Mouse (Mus musculus): ENCODE measurements around the gene Mgst1. TPM values are rescaled to one million over a fixed set of nuclear protein-coding genes. Genes with fewer than 3 reads are reported as not detected.

Mgst1 gene
- polyA plus RNA-seq, 1 experiment from 2014 or later, result 595 TPM

DNA sequence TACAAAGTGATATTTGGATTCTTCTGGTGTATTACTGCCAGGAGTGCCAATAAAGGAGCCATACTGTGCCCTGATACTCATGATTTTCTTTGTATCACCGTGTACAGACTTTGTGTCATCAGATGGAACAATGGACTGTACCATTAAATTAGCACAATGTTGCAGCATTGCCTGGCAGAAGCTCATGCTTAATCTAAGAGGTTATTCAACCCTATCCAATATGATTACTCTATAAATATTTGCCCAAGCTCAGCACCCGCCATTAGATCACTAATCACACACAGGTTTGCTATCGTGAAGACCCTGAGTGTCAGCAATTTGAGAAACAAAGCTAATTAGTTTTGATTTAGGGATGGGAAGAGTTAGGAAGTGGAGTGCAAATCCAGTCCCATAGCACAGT, 9.6 kb upstream of the Mgst1 start:
- H3K4me1 ChIP-seq (ENCODE audit: control insufficient read depth, insufficient read depth, low read length), result no peaks in the 10 kb centered on the region
- H3K9me3 ChIP-seq (ENCODE audit: control insufficient read depth, low read length), result no peaks in the 10 kb centered on the region
- no peaks in the 10 kb centered on the region for H3K27me3 ChIP-seq (replicated peaks; ENCODE audit: control insufficient read depth, insufficient read depth, low read length)
- WGBS, result 48% methylated on average over 3 of the region's 3 CpGs
- H3K27ac ChIP-seq (ENCODE audit: low read length), result no peak overlapping the region
- H3K36me3 ChIP-seq (ENCODE audit: control insufficient read depth, insufficient read depth, low read length), result no peaks in the 10 kb centered on the region
- no peak for ATAC-seq
- H3K9ac ChIP-seq (ENCODE audit: low read depth, low read length), result no peak overlapping the region
- no peak overlapping the region for H3K4me2 ChIP-seq (ENCODE audit: low read depth, low read length)
- no peak overlapping the region for H3K4me3 ChIP-seq (ENCODE audit: low read length)

DNA sequence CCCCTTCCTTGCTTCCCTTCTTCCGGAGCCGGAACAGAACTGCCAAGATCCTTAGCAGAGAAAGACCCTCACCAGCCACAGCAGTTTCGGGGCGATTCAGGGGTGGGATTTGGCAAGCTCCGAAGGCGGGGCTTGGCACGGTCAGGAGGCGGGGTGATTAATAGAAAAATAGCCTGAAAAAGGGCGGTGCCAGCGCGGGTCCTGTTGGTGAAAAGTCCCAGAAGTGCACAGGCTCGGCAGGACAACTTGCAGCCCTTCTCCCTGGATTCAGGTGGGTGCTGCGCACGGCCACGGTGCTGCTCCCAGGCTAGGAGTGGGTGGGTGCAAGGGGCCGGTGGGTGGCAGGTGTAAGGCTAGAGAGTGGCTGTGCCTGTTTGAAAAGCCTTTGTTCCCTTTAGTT, 220 bp downstream of the Mgst1 start:
- peak overlapping the region; percentile 76 for H3K9ac ChIP-seq (ENCODE audit: low read depth, low read length)
- H3K4me2 ChIP-seq (ENCODE audit: low read depth, low read length), result peak overlapping the region; percentile 77
- H3K27me3 ChIP-seq (replicated peaks; ENCODE audit: control insufficient read depth, insufficient read depth, low read length), result no peaks in the 10 kb centered on the region
- H3K4me1 ChIP-seq (ENCODE audit: control insufficient read depth, insufficient read depth, low read length), result peaks cover 17% of the 10 kb centered on the region
- ATAC-seq, result peak; percentile 77
- H3K4me3 ChIP-seq (ENCODE audit: low read length), result peak overlapping the region; percentile 63
- H3K36me3 ChIP-seq (ENCODE audit: control insufficient read depth, insufficient read depth, low read length), result no peaks in the 10 kb centered on the region
- WGBS, result under 1% methylated on average over 16 of the region's 16 CpGs
- H3K27ac ChIP-seq (ENCODE audit: low read length), result peak overlapping the region; percentile 92
- no peaks in the 10 kb centered on the region for H3K9me3 ChIP-seq (ENCODE audit: control insufficient read depth, low read length)

DNA sequence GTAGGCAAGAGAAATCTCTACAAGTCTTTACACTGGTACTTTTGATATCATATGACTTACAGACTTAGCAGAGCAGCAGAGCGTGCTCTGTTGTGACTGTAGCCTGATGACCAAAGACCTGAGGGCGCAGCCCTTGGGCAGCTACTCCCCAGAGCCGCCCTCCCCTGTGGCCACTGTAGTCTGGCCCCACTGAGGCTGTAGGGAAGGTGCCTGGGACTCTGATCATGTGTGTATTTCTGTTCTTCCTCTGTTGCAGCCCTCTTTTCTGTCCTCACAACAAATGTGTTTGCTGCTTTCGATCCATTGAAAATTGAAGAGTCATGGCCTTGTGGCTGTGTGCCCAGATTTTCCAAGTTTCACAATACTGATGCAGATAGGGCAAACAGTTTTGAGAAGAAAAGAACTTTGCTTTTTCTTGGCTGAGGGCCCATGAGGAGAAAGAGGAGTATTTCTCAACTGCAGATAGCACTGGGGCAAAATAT, 1.0 kb downstream of the Mgst1 start:
- no peaks in the 10 kb centered on the region for H3K36me3 ChIP-seq (ENCODE audit: control insufficient read depth, insufficient read depth, low read length)
- peak; percentile 57 for ATAC-seq
- H3K4me2 ChIP-seq (ENCODE audit: low read depth, low read length), result peak overlapping the region; percentile 77
- H3K27ac ChIP-seq (ENCODE audit: low read length), result peak overlapping the region; percentile 92
- peak overlapping the region; percentile 63 for H3K4me3 ChIP-seq (ENCODE audit: low read length)
- peak overlapping the region; percentile 76 for H3K9ac ChIP-seq (ENCODE audit: low read depth, low read length)
- no peaks in the 10 kb centered on the region for H3K27me3 ChIP-seq (replicated peaks; ENCODE audit: control insufficient read depth, insufficient read depth, low read length)
- peaks cover 17% of the 10 kb centered on the region for H3K4me1 ChIP-seq (ENCODE audit: control insufficient read depth, insufficient read depth, low read length)
- no peaks in the 10 kb centered on the region for H3K9me3 ChIP-seq (ENCODE audit: control insufficient read depth, low read length)
- 40% methylated on average over 4 of the region's 4 CpGs for WGBS

DNA sequence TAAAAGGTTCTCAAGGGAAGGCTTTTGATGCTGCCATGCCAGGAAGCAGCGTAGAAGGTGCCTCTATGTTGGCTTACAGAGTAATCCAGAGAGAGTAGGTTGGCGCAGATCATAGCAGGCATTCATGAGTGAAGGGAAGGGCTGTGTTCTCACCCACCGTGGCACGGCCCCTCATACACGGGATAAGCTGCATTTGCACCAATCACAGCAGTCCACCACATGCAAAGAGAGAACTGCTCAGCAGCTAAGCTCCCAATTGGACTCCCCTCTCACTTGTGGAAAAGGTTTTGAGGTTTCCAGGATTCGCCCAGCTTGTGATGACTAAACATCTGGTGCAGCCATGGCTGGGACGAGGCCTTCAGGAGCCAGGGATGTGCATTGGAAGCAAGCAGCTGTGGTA, 2.5 kb downstream of the Mgst1 start:
- 84% methylated on average over 7 of the region's 7 CpGs for WGBS

DNA sequence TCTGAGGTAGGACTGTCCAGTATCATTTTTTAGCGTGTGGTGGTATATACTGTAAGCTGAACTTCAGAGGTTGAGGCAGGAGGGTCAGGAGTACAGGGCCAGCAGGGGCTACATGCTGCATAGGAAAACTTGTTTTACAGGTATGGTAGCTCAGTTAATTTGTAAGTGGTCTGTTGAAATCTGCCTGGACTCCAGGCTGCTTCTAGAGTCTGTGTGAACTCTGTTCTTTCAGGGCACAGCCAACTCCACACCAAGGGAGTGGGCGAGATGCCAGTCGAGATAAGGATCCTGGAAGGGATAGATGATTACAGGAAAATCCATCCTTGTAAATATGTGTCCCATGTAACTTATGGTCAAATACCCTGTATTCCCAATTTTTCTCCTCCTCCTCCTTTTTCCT, 3.3 kb downstream of the Mgst1 start:
- Histone ChIP-seq H3K27ac (ENCODE audit: low read length) (peak overlapping the region; percentile 65; the same call in 1 of the 2 replicates), H3K9me3 (ENCODE audit: control insufficient read depth, low read length) (no peaks in the 10 kb centered on the region), H3K27me3 (replicated peaks; ENCODE audit: control insufficient read depth, insufficient read depth, low read length) (no peaks in the 10 kb centered on the region), H3K4me2 (ENCODE audit: low read depth, low read length) (peak overlapping the region; percentile 77), H3K4me3 (ENCODE audit: low read length) (peak overlapping the region; percentile 8), H3K9ac (ENCODE audit: low read depth, low read length) (no peak overlapping the region), H3K36me3 (ENCODE audit: control insufficient read depth, insufficient read depth, low read length) (no peaks in the 10 kb centered on the region), H3K4me1 (ENCODE audit: control insufficient read depth, insufficient read depth, low read length) (peaks cover 17% of the 10 kb centered on the region)
- 47% methylated on average over 3 of the region's 3 CpGs for WGBS
- peak; percentile 86 for ATAC-seq

More for the DNA sequence above, 2.5 kb downstream of the Mgst1 start:
- H3K27ac ChIP-seq (ENCODE audit: low read length), result peak overlapping the region; percentile 65
- H3K4me1 ChIP-seq (ENCODE audit: control insufficient read depth, insufficient read depth, low read length), result peaks cover 17% of the 10 kb centered on the region
- no peaks in the 10 kb centered on the region for H3K9me3 ChIP-seq (ENCODE audit: control insufficient read depth, low read length)
- H3K27me3 ChIP-seq (replicated peaks; ENCODE audit: control insufficient read depth, insufficient read depth, low read length), result no peaks in the 10 kb centered on the region
- peak overlapping the region; percentile 77 for H3K4me2 ChIP-seq (ENCODE audit: low read depth, low read length)
- H3K36me3 ChIP-seq (ENCODE audit: control insufficient read depth, insufficient read depth, low read length), result no peaks in the 10 kb centered on the region
- H3K9ac ChIP-seq (ENCODE audit: low read depth, low read length), result peak overlapping the region; percentile 38; the same call in 1 of the 2 replicates
- H3K4me3 ChIP-seq (ENCODE audit: low read length), result peak overlapping the region; percentile 63
- ATAC-seq, result no peak

DNA sequence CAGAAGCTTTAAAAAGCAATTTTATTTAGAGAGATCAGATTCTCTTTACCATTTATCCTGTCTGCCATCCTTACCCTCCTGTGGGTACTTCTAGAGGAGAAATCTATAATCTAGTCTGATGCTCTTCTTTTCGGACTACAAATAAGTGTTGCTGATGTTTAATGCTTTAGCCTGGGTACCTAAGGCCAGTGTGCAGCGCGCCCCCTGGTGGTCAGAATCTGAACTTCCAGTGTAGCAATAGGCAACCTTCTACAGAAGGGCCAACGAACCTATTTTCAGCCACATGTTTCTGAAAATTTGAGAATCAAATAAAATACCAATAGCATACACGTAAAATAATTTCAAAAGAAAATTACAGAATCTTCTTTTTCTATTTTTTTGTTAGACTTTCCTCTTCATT, 13.0 kb downstream of the Mgst1 start:
- H3K9ac ChIP-seq (ENCODE audit: low read depth, low read length), result no peak overlapping the region
- no peaks in the 10 kb centered on the region for H3K27me3 ChIP-seq (replicated peaks; ENCODE audit: control insufficient read depth, insufficient read depth, low read length)
- no peak overlapping the region for H3K27ac ChIP-seq (ENCODE audit: low read length)
- H3K9me3 ChIP-seq (ENCODE audit: control insufficient read depth, low read length), result no peaks in the 10 kb centered on the region
- 25% methylated on average over 5 of the region's 5 CpGs for WGBS
- H3K36me3 ChIP-seq (ENCODE audit: control insufficient read depth, insufficient read depth, low read length), result peaks cover 5% of the 10 kb centered on the region; the same call in 1 of the 2 replicates
- no peak overlapping the region for H3K4me3 ChIP-seq (ENCODE audit: low read length)
- H3K4me2 ChIP-seq (ENCODE audit: low read depth, low read length), result no peak overlapping the region
- no peaks in the 10 kb centered on the region for H3K4me1 ChIP-seq (ENCODE audit: control insufficient read depth, insufficient read depth, low read length)
- 0 out of 2 replicates have a peak, but pooled peaks have one; percentile 26 for ATAC-seq

DNA sequence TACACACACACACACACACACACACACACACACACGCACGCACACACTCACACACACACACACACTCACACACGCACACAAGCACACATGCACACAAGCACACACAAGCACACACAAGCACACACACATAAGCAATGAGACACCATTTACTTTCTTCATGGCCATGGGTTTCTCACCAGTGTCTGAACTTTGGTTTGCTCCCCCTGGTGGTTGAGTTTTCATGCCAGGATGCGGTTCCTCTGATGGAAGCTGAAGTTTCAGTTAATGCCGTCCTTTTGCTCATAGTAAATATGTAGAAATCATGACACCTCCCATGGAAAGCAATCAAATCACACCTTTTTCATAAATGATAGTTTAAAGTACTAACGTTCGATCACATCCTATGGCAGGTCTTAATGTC, 23.8 kb downstream of the Mgst1 start:
- H3K4me3 ChIP-seq (ENCODE audit: low read length), result no peak overlapping the region
- H3K9ac ChIP-seq (ENCODE audit: low read depth, low read length), result no peak overlapping the region
- no peaks in the 10 kb centered on the region for H3K36me3 ChIP-seq (ENCODE audit: control insufficient read depth, insufficient read depth, low read length)
- H3K4me2 ChIP-seq (ENCODE audit: low read depth, low read length), result no peak overlapping the region
- H3K27me3 ChIP-seq (replicated peaks; ENCODE audit: control insufficient read depth, insufficient read depth, low read length), result no peaks in the 10 kb centered on the region
- ATAC-seq, result no peak
- WGBS, result 82% methylated on average over 7 of the region's 7 CpGs
- H3K9me3 ChIP-seq (ENCODE audit: control insufficient read depth, low read length), result no peaks in the 10 kb centered on the region
- no peak overlapping the region for H3K27ac ChIP-seq (ENCODE audit: low read length)
- H3K4me1 ChIP-seq (ENCODE audit: control insufficient read depth, insufficient read depth, low read length), result no peaks in the 10 kb centered on the region

DNA sequence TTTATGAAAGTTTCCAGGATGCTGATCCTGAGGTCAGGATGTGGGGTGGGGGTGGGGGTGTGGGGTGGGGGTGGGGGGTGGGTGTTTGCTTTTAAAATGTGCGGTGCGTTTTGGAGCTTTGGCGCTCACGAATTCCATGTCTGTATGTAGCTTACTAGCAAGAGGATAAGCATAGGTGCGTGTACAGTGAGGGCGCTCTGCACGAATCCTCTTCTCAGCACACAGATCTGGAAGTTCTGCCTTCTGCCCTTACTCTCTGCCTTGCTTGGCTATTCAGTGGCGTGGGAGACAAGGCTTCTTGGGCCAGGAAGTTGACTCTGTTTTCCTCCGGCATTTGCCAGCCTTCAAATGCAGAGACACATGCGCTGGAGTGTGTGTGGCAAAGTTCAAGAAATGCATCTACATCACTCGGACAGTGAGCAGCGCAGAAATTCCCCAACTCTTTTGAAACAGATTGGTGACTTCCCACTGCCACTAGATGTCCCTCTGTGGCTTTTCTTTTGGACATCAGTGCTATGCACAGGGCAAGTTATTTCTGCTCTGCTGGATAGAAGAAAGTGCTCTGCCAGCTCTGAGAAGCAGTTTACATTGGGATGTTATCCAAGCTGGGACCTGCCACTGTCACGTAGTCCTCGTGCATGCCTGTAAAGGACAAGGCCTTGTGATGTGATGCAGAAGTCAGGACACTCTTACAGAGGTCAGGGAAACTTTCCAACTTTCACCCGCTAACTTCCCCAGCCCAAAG, 31.5 kb downstream of the Mgst1 start:
- no peaks in the 10 kb centered on the region for H3K4me1 ChIP-seq (ENCODE audit: control insufficient read depth, insufficient read depth, low read length)
- H3K36me3 ChIP-seq (ENCODE audit: control insufficient read depth, insufficient read depth, low read length), result no peaks in the 10 kb centered on the region
- no peak overlapping the region for H3K4me3 ChIP-seq (ENCODE audit: low read length)
- H3K9me3 ChIP-seq (ENCODE audit: control insufficient read depth, low read length), result no peaks in the 10 kb centered on the region
- peak; percentile 92 for ATAC-seq
- no peaks in the 10 kb centered on the region for H3K27me3 ChIP-seq (replicated peaks; ENCODE audit: control insufficient read depth, insufficient read depth, low read length)
- WGBS, result 51% methylated on average over 15 of the region's 15 CpGs
- H3K4me2 ChIP-seq (ENCODE audit: low read depth, low read length), result no peak overlapping the region
- no peak overlapping the region for H3K9ac ChIP-seq (ENCODE audit: low read depth, low read length)
- H3K27ac ChIP-seq (ENCODE audit: low read length), result no peak overlapping the region
